Mouse (Mus musculus) heart, adult 2 months (tissue): Measurements from ENCODE around the gene Cplx2.

ENCODE experiments used
- CTCF ChIP-seq: fragments of 200-600 bp; IDR thresholded peaks from 2 replicates; pipeline ENCODE4 v1.8.1; 2022; ENCODE audit warnings: antibody characterized with exemption, mild to moderate bottlenecking, moderate library complexity
- POLR2A ChIP-seq: fragments of 200-500 bp; IDR thresholded peaks from 2 replicates; pipeline ENCODE4 v1.6.1; 2011; ENCODE audit warnings: mild to moderate bottlenecking, low read depth, low read length, control low read depth; ENCODE audit not compliant: insufficient read depth

- TF ChIP-seq CTCF (no peak), POLR2A (no peak)
Measured at GRCm38 (mm10) chr13:54383531-54383930, 12.4 kb downstream of the Cplx2 start.
